Mouse (Mus musculus) Patski (cell line): ENCODE measurements around the gene Pzp. TPM values are rescaled to one million over a fixed set of nuclear protein-coding genes. Genes with fewer than 3 reads are reported as not detected.

Experiments used
- ATAC-seq: fragments of 100-300 bp; one replicate; pipeline ENCODE4 v1.8.0; 2021
- CTCF ChIA-PET: fragments of 350-600 bp; sonication (Branson Sonifier 250); formaldehyde crosslinking; loops from one replicate; lab custom pipeline; 2022; ENCODE audit warnings: inconsistent platforms; lab: Charles Lee
- POLR2A ChIA-PET: fragments of 350-600 bp; sonication (Branson Sonifier 250); formaldehyde crosslinking; loops from one replicate; lab custom pipeline; 2022; ENCODE audit warnings: antibody characterized with exemption, inconsistent platforms; lab: Charles Lee
- DNase-seq: peaks from one replicate; pipeline ENCODE4 v3.0.0-alpha.2; 2011; ENCODE audit warnings: low read depth, low spot score
- H3K27me3 ChIP-seq: fragments of 371-371 bp; one replicate; pipeline ENCODE4 v1.5.1; 2021
- CTCF ChIP-seq: fragments of 100-300 bp; IDR thresholded peaks from one replicate; pipeline ENCODE4 v1.5.1; 2021
- in situ Hi-C: fragments of 300-500 bp; cut with MboI; formaldehyde crosslinking; loops from 3 replicates; pipeline ENCODE4 v1.11.1; 2018; ENCODE audit warnings: low pct_unique_long_range_greater_than_20kb, mixed read lengths
- polyA plus RNA-seq: library from polyadenylated mRNA; unstranded; gene quantifications from one replicate; pipeline ENCODE4 v1.2.3, GENCODE M21; 2021

Gene Pzp
- polyA plus RNA-seq = 0.04 TPM

GRCm38 (mm10) chr6:128526601-128527000, at the start of gene Pzp:
Pzp (minus strand) TSS chr6:128526720.
- DNase-seq = no peak
- no peak for ATAC-seq
- H3K27me3 ChIP-seq = no peaks in the 10 kb centered on the region
- no peak for TF ChIP-seq CTCF
- ChIA-PET POLR2A (no interaction called here), CTCF (no interaction called here)
- in situ Hi-C loops = no loop called here

GRCm38 (mm10) chr6:128566589-128566988, 40.1 kb upstream of the Pzp start:
- no peak for TF ChIP-seq CTCF
- DNase-seq = no peak
- peaks cover 19% of the 10 kb centered on the region for H3K27me3 ChIP-seq
- in situ Hi-C loops = no loop called here
- ATAC-seq = no peak
- ChIA-PET CTCF (no interaction called here), POLR2A (no interaction called here)

- ChIA-PET CTCF (interaction anchor here (1.3 kb wide), 1 partner anchor 13 kb away, joined by 3 read pairs; no protein-coding TSS in a partner anchor), POLR2A (no interaction called here)
- ATAC-seq = no peak
- in situ Hi-C loops = no loop called here
- no peak for TF ChIP-seq CTCF
- DNase-seq = no peak
- peaks cover 17% of the 10 kb centered on the region for H3K27me3 ChIP-seq
These were observed 27.5 kb upstream of the Pzp start for GRCm38 (mm10) chr6:128554049-128554448.

- TF ChIP-seq CTCF = no peak
- POLR2A ChIA-PET = no interaction called here
- ATAC-seq (peak; percentile 87), DNase-seq (no peak)
- H3K27me3 ChIP-seq = peaks cover 9% of the 10 kb centered on the region
- in situ Hi-C loops = no loop called here
- CTCF ChIA-PET = no interaction called here
These were observed 23.2 kb upstream of the Pzp start for GRCm38 (mm10) chr6:128549463-128550452.

- POLR2A ChIA-PET = no interaction called here
These were observed 22.0 kb upstream of the Pzp start for GRCm38 (mm10) chr6:128548532-128548931.

GRCm38 (mm10) chr6:128545402-128545801, 18.9 kb upstream of the Pzp start:
- ATAC-seq (no peak), DNase-seq (no peak)
- CTCF ChIA-PET = no interaction called here
- peaks cover 10% of the 10 kb centered on the region for H3K27me3 ChIP-seq
- POLR2A ChIA-PET = no interaction called here
- TF ChIP-seq CTCF = no peak
- in situ Hi-C loops = no loop called here

More at GRCm38 (mm10) chr6:128548532-128548931, 22.0 kb upstream of the Pzp start:
- CTCF ChIA-PET = no interaction called here
- DNase-seq = no peak
- in situ Hi-C loops = no loop called here
- TF ChIP-seq CTCF = no peak
- peaks cover 4% of the 10 kb centered on the region for H3K27me3 ChIP-seq
- no peak for ATAC-seq

- no peak for ATAC-seq
- in situ Hi-C loops = no loop called here
- ChIA-PET CTCF (no interaction called here), POLR2A (no interaction called here)
- no peak for TF ChIP-seq CTCF
- H3K27me3 ChIP-seq = peaks cover 13% of the 10 kb centered on the region
- no peak for DNase-seq
These were observed 16.7 kb upstream of the Pzp start for GRCm38 (mm10) chr6:128543226-128543625.

- no peak for TF ChIP-seq CTCF
- DNase-seq = no peak
- ChIA-PET CTCF (no interaction called here), POLR2A (no interaction called here)
- ATAC-seq = no peak
- peaks cover 14% of the 10 kb centered on the region for H3K27me3 ChIP-seq
- in situ Hi-C loops = no loop called here
These were observed 8.7 kb upstream of the Pzp start for GRCm38 (mm10) chr6:128535250-128535649.

- H3K27me3 ChIP-seq = peaks cover 13% of the 10 kb centered on the region
- in situ Hi-C loops = no loop called here
- CTCF ChIA-PET = no interaction called here
- DNase-seq (no peak), ATAC-seq (no peak)
- no peak for TF ChIP-seq CTCF
- POLR2A ChIA-PET = no interaction called here
These were observed 6.8 kb upstream of the Pzp start for GRCm38 (mm10) chr6:128533296-128533695.

GRCm38 (mm10) chr6:128532701-128533100, 6.2 kb upstream of the Pzp start:
- TF ChIP-seq CTCF = no peak
- POLR2A ChIA-PET = no interaction called here
- CTCF ChIA-PET = no interaction called here
- ATAC-seq = no peak
- DNase-seq = no peak
- in situ Hi-C loops = no loop called here
- H3K27me3 ChIP-seq = peaks cover 13% of the 10 kb centered on the region

- ATAC-seq (no peak), DNase-seq (no peak)
- ChIA-PET CTCF (no interaction called here), POLR2A (no interaction called here)
- TF ChIP-seq CTCF = no peak
- peaks cover 5% of the 10 kb centered on the region for H3K27me3 ChIP-seq
- in situ Hi-C loops = no loop called here
These were observed 2.0 kb upstream of the Pzp start for GRCm38 (mm10) chr6:128528491-128528890.
